ENCODE assay signal across 23 mouse cellular contexts in the genomic region with DNA sequence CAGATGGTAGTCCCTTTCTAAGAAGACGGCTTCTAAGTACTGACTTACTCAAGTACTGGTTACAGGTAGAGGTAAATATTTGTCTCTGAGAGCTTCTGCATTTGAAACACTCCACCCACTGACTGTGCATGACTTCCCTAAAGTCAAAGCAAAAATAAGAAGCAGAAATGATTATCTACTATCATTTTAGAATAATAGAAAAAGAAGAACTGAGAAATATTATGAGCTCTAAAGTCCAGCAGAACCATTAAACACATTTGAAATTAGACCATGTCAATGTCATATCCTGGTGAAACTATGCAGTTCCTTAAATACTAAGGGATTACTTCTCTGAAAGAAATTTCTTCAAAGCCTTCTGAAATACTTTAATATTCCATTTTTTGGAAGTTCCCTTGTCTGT. TPM values are rescaled to one million over a fixed set of nuclear protein-coding genes. Genes with fewer than 3 reads are reported as not detected.
DNase-seq lines count a peak whose midpoint lies in the region; ATAC-seq and TF ChIP-seq lines count a peak whose summit lies in the region.
"Had no signal": no experiment of that assay in that cellular context is flagged by ENCODE, and none has a peak within 500 bp of the region (broad histone marks: within the 10 kb centered on the region; RNA-seq: fewer than 3 reads in every experiment).

No protein-coding gene starts in this region.

- TF ChIP-seq EP300 in MEL (IDR thresholded peaks at IDR 0.05; ENCODE audit: low read depth in 1 of 2, low read length in 2 of 2): no peak

- ATAC-seq in megakaryocyte, adult 5-6 weeks (ENCODE audit: poor library complexity, severe bottlenecking): peak; percentile 87
- ATAC-seq: CD4-positive, CD25-positive, alpha-beta regulatory T cell, adult 4 months; forebrain, embryonic 16.5 days; intestine, embryonic 15.5 days had no signal

- H3K79me2 ChIP-seq in MEL (ENCODE audit: control insufficient read depth, insufficient read depth, low read length, poor library complexity): no peaks in the 10 kb centered on the region

- TF ChIP-seq CTCF in MEL (IDR thresholded peaks at IDR 0.05 in 2 of 3, conservative IDR thresholded peaks at IDR 0.05 in 1 of 3; ENCODE audit: control insufficient read depth in 1 of 3, insufficient read depth in 1 of 3, low read depth in 2 of 3, low read length in 3 of 3, poor library complexity in 1 of 3, severe bottlenecking in 1 of 3): no peak
- no peak for TF ChIP-seq CTCF in small intestine, adult 2 months (IDR thresholded peaks at IDR 0.05; ENCODE audit: extremely low read depth, insufficient read length, insufficient replicate concordance, low read depth, low read length)

- no peak for TF ChIP-seq POLR2A in MEL (IDR thresholded peaks at IDR 0.05; ENCODE audit: control insufficient read depth in 1 of 2, insufficient read depth in 1 of 2, low read depth in 1 of 2, low read length in 2 of 2, poor library complexity in 1 of 2)
- TF ChIP-seq POLR2A in small intestine, adult 2 months (IDR thresholded peaks at IDR 0.05; ENCODE audit: low read depth, low read length): no peak

- no peaks in the 10 kb centered on the region; a peak in 1 of 4 replicates for H3K27me3 ChIP-seq in MEL (ENCODE audit: control insufficient read depth in 1 of 2, insufficient read depth in 2 of 2, low read length in 2 of 2)
- H3K27me3 ChIP-seq in small intestine, adult 2 months (ENCODE audit: control insufficient read depth, insufficient read depth, low read length): no peaks in the 10 kb centered on the region
- H3K27me3 ChIP-seq: embryonic facial prominence, embryonic 13.5 days; forebrain, embryonic 12.5 days; heart, embryonic 15.5 days; intestine, embryonic 15.5 days had no signal

- DNase-seq in A20 (ENCODE audit: low read depth, low spot score): peak; percentile 35
- peak; percentile 35 for DNase-seq in MEL (ENCODE audit: low read depth, low spot score)
- DNase-seq in layer of hippocampus, postnatal 36 days: no peak
- no peak for DNase-seq in frontal cortex, postnatal 14 days (ENCODE audit: low spot score in 2 of 2)
- no peak for DNase-seq in adrenal gland, adult 2 months
- DNase-seq: adrenal gland, postnatal 25 days; cerebellum, adult 11 months; cerebellum, adult 8-10 months; cerebellum, postnatal 25 days; gastrocnemius, postnatal 14 days; heart, adult 18-20 months; heart, postnatal 14 days had no signal

- no peak overlapping the region for H3K4me3 ChIP-seq in MEL (ENCODE audit: control insufficient read depth in 1 of 2, insufficient read depth in 1 of 2, low read depth in 2 of 2, low read length in 2 of 2)
- H3K4me3 ChIP-seq in small intestine, adult 2 months (ENCODE audit: low read depth, low read length): no peak overlapping the region
- H3K4me3 ChIP-seq: embryonic facial prominence, embryonic 13.5 days; forebrain, embryonic 12.5 days; heart, embryonic 15.5 days; intestine, embryonic 15.5 days had no signal

- no peak for TF ChIP-seq RAD21 in MEL (IDR thresholded peaks at IDR 0.05; ENCODE audit: low read depth, low read length)

- H3K9me3 ChIP-seq in MEL (replicated peaks; ENCODE audit: insufficient read depth, low read length): no peaks in the 10 kb centered on the region
- H3K9me3 ChIP-seq: embryonic facial prominence, embryonic 13.5 days; forebrain, embryonic 12.5 days; G1E; heart, embryonic 15.5 days; intestine, embryonic 15.5 days had no signal

- no peaks in the 10 kb centered on the region for H3K36me3 ChIP-seq in MEL (ENCODE audit: control insufficient read depth in 1 of 2, insufficient read depth in 2 of 2, low read length in 2 of 2)
- no peaks in the 10 kb centered on the region for H3K36me3 ChIP-seq in small intestine, adult 2 months (ENCODE audit: control insufficient read depth, insufficient read depth, low read length)
- H3K36me3 ChIP-seq: embryonic facial prominence, embryonic 13.5 days; forebrain, embryonic 12.5 days; G1E; heart, embryonic 15.5 days; intestine, embryonic 15.5 days had no signal

- no peaks in the 10 kb centered on the region for H3K4me1 ChIP-seq in MEL (ENCODE audit: control insufficient read depth in 1 of 2, insufficient read depth in 2 of 2, low read length in 2 of 2)
- H3K4me1 ChIP-seq in small intestine, adult 2 months (ENCODE audit: control insufficient read depth, insufficient read depth, insufficient read length, low read length): no peaks in the 10 kb centered on the region
- H3K4me1 ChIP-seq: embryonic facial prominence, embryonic 13.5 days; forebrain, embryonic 12.5 days; heart, embryonic 15.5 days; intestine, embryonic 15.5 days had no signal

- H3K9ac ChIP-seq in MEL (ENCODE audit: control insufficient read depth, low read depth, low read length, poor library complexity, severe bottlenecking): no peak overlapping the region
- H3K9ac ChIP-seq: embryonic facial prominence, embryonic 13.5 days; forebrain, embryonic 12.5 days; heart, embryonic 15.5 days; hindbrain, embryonic 14.5 days; intestine, embryonic 15.5 days had no signal

- WGBS in small intestine, adult 2 months: 55% methylated on average over 1 of the region's 1 CpGs

- no peak overlapping the region for H3K27ac ChIP-seq in MEL (ENCODE audit: control insufficient read depth, low read depth, low read length)
- 0 out of 2 replicates have a peak overlapping the region, but pooled peaks have one; percentile 13 for H3K27ac ChIP-seq in small intestine, adult 2 months (ENCODE audit: insufficient read depth, low read depth, low read length)
- H3K27ac ChIP-seq: embryonic facial prominence, embryonic 13.5 days; forebrain, embryonic 12.5 days; heart, embryonic 15.5 days; hindbrain, embryonic 14.5 days; intestine, embryonic 15.5 days had no signal

TF ChIP-seq in MEL, 35 proteins besides CTCF, POLR2A, EP300 and RAD21:
- TF ChIP-seq POLR2AphosphoS2 (IDR thresholded peaks at IDR 0.05; ENCODE audit: low read length) (no peak), SMC3 (IDR thresholded peaks at IDR 0.05; ENCODE audit: low read depth, low read length) (no peak), NRF1 (IDR thresholded peaks at IDR 0.05; ENCODE audit: insufficient read depth, low read depth, low read length, poor library complexity, severe bottlenecking) (no peak), E2F4 (IDR thresholded peaks at IDR 0.05; ENCODE audit: borderline replicate concordance, low read depth, low read length) (no peak), UBTF (IDR thresholded peaks at IDR 0.05; ENCODE audit: borderline replicate concordance, insufficient read depth, low read depth, low read length) (no peak), ZKSCAN1 (IDR thresholded peaks at IDR 0.05; ENCODE audit: low read depth, low read length) (no peak), RCOR1 (IDR thresholded peaks at IDR 0.05; ENCODE audit: low read depth, low read length) (no peak), KAT2A (conservative IDR thresholded peaks at IDR 0.05; ENCODE audit: low read depth, low read length) (no peak), HCFC1 (IDR thresholded peaks at IDR 0.05; ENCODE audit: low read depth, low read length) (no peak), POLR2AphosphoS5 (IDR thresholded peaks at IDR 0.05; ENCODE audit: borderline replicate concordance, low read depth, low read length) (no peak), MAX (IDR thresholded peaks at IDR 0.05; ENCODE audit: low read length) (no peak), JUND (IDR thresholded peaks at IDR 0.05; ENCODE audit: low read depth, low read length) (no peak), ZNF384 (IDR thresholded peaks at IDR 0.05; ENCODE audit: low read depth, low read length) (no peak), USF1 (IDR thresholded peaks at IDR 0.05; ENCODE audit: low read depth, low read length) (no peak)

RNA-seq across cellular contexts. Expression of a gene that starts 10.7 kb away (rescaled TPM):
- total RNA-seq in MEL (2012; rRNA removed): not detected in 2 replicates
- polyA plus RNA-seq in MEL (2012; ENCODE audit: insufficient read depth in 1 of 2, insufficient read length in 2 of 2, low read depth in 1 of 2, low replicate concordance in 2 of 2, missing spikeins in 1 of 2): under 1 TPM in 1 of 2 experiments, not detected in 1; 0.11 TPM
- total RNA-seq in megakaryocyte, adult 5-6 weeks (2015): 0.07 and 0.22 TPM in 2 replicates
- total RNA-seq in megakaryocyte, adult 5-6 weeks (2017): 0.18 and 0.98 TPM in 2 replicates
- 12.6 and 41.7 TPM in 2 replicates for polyA plus RNA-seq in small intestine, adult 2 months (2012; rRNA removed)
- total RNA-seq in layer of hippocampus, postnatal 36 days (2021): under 1 TPM; 0.32 to 0.63 TPM
- under 1 TPM; 0.31 to 0.55 TPM for total RNA-seq in adrenal gland, adult 2 months (2021)
- 0.27 and 0.32 TPM in 2 replicates for polyA plus RNA-seq in adrenal gland, adult 2 months (2012; rRNA removed)
- total RNA-seq: gastrocnemius, postnatal 14 days; heart, postnatal 14 days; hematopoietic stem cell, adult 5-6 weeks had no signal
- polyA plus RNA-seq: G1E had no signal

RNA-seq across cellular contexts. Expression of a gene that starts 10.8 kb away (rescaled TPM):
- total RNA-seq in MEL (2012; rRNA removed): 20.2 and 21.2 TPM in 2 replicates
- 10 to 100 TPM in 1 of 2 experiments, not detected in 1; 13.5 TPM for polyA plus RNA-seq in MEL (2012; ENCODE audit: insufficient read depth in 1 of 2, insufficient read length in 2 of 2, low read depth in 1 of 2, low replicate concordance in 2 of 2, missing spikeins in 1 of 2)
- total RNA-seq in megakaryocyte, adult 5-6 weeks (2015): 28.9 and 38.0 TPM in 2 replicates
- total RNA-seq in megakaryocyte, adult 5-6 weeks (2017): 39.2 and 48.5 TPM in 2 replicates
- polyA plus RNA-seq in small intestine, adult 2 months (2012; rRNA removed): 0.48 and 0.86 TPM in 2 replicates
- 10 to 100 TPM; 51.9 to 53.0 TPM for total RNA-seq in layer of hippocampus, postnatal 36 days (2021)
- 10 to 100 TPM; 17.7 to 24.2 TPM for total RNA-seq in adrenal gland, adult 2 months (2021)
- 0.66 and 0.98 TPM in 2 replicates for polyA plus RNA-seq in adrenal gland, adult 2 months (2012; rRNA removed)

Comparison
In these comparisons a context has a peak if more than half of its experiments do, and no peak if none do; other contexts are left out.
1. DNase-seq: peak in A20 (single experiment) and MEL (single experiment); none in layer of hippocampus, postnatal 36 days (0 of 2), frontal cortex, postnatal 14 days (0 of 2) and adrenal gland, adult 2 months (single experiment).